Mouse (Mus musculus) adrenal gland, postnatal 36 days (tissue): ENCODE results near the gene Mettl21a. TPM values are rescaled to one million over a fixed set of nuclear protein-coding genes. Genes with fewer than 3 reads are reported as not detected.

ENCODE experiments used
- DNase-seq, 2 experiments: peaks; one replicate each; pipeline ENCODE4 v3.0.0; 2021; ENCODE audit warnings: mixed read lengths in 1 of 2
- total RNA-seq, 2 experiments: library from RNA; stranded (reverse); gene quantifications; 2 replicates each; pipeline ENCODE4 v1.2.3; 2021

Mettl21a gene
- total RNA-seq, 2 experiments from 2014 or later = 11.9 to 19.8 TPM

GRCm38 (mm10) chr1:64614801-64615345 is 2.2 kb downstream of the Mettl21a start:
- DNase-seq = no peak

GRCm38 (mm10) chr1:64614311-64614710 is 2.7 kb downstream of the Mettl21a start:
- DNase-seq = no peak

GRCm38 (mm10) chr1:64609976-64610375 is 7.1 kb downstream of the Mettl21a start:
- DNase-seq = peak in 1 of 2 experiments; percentile 11

- DNase-seq = peak; percentile 15 to 42
Observed at GRCm38 (mm10) chr1:64609145-64609544, 7.9 kb downstream of the Mettl21a start.

GRCm38 (mm10) chr1:64603381-64603780 is 13.7 kb downstream of the Mettl21a start:
- DNase-seq = no peak

- DNase-seq = no peak
Observed at GRCm38 (mm10) chr1:64601242-64601842, 15.7 kb downstream of the Mettl21a start.

GRCm38 (mm10) chr1:64600413-64601077 is 16.5 kb downstream of the Mettl21a start:
- DNase-seq = no peak

GRCm38 (mm10) chr1:64598926-64599325 is 18.1 kb downstream of the Mettl21a start:
- DNase-seq = no peak

- DNase-seq = no peak
Observed at GRCm38 (mm10) chr1:64578801-64579200, 38.2 kb downstream of the Mettl21a start.

GRCm38 (mm10) chr1:64577911-64578310 is 39.1 kb downstream of the Mettl21a start:
- DNase-seq = peak in 1 of 2 experiments; percentile 4

GRCm38 (mm10) chr1:64576732-64577131 is 40.3 kb downstream of the Mettl21a start:
- DNase-seq = no peak

GRCm38 (mm10) chr1:64576022-64576421 is 41.0 kb downstream of the Mettl21a start:
- DNase-seq = no peak

- no peak for DNase-seq
Observed at GRCm38 (mm10) chr1:64568206-64568605, 48.8 kb downstream of the Mettl21a start.

- DNase-seq = no peak
Observed at GRCm38 (mm10) chr1:64560105-64560504, 56.9 kb downstream of the Mettl21a start.

Other genes starting within 250 kb of the Mettl21a start
- 10 to 100 TPM; 44.7 to 46.0 TPM for gene Creb1, start 84.6 kb downstream of the Mettl21a start, total RNA-seq
- gene Ccnyl1, start 73.2 kb upstream of the Mettl21a start, total RNA-seq = 10 to 100 TPM; 15.2 to 18.9 TPM
- gene Fzd5, start 120.5 kb upstream of the Mettl21a start, total RNA-seq = 10 to 100 TPM; 15.5 to 21.0 TPM